Mouse (Mus musculus) olfactory bulb, adult 2 months (tissue): Measurements from ENCODE around the gene Auts2.

Experiments used
- CTCF ChIP-seq: fragments of 200-500 bp; IDR thresholded peaks from 2 replicates; pipeline ENCODE4 v1.5.1; 2012; ENCODE audit warnings: low read depth, mild to moderate bottlenecking, low read length, moderate library complexity; ENCODE audit not compliant: insufficient read depth
- POLR2A ChIP-seq: fragments of 200-500 bp; IDR thresholded peaks from 2 replicates; pipeline ENCODE4 v1.6.1; 2012; ENCODE audit warnings: mild to moderate bottlenecking, low read depth, low read length, moderate library complexity; ENCODE audit not compliant: insufficient read depth

DNA sequence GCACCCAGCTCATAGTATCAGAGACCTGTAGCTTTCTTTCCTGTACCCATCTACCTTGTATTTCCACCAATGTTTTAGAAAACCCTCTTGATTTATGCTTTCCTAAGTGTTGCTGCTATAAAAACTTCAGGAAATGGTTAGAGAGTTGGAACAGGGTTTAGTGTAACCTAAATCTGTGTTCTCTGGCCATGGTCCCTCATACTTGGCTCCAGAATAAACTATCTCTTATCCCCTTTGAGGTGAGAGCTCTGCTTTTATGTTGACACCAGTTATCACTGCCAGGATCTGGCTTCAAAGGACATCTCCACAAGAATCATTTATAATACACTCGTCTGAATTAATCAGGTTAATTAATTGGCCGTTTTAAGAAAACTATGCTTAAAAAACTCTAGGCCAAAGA lies 714.5 kb downstream of the Auts2 start:
- TF ChIP-seq CTCF: no peak
- no peak for TF ChIP-seq POLR2A
